Mouse (Mus musculus): ENCODE measurements at regions not wholly inside any gene's neighbourhood (a gene's known extent, or its start where the extent isn't known, plus 50 kb on each side); places are given as distances from the start of the nearest gene placed in this dataset.

DNA sequence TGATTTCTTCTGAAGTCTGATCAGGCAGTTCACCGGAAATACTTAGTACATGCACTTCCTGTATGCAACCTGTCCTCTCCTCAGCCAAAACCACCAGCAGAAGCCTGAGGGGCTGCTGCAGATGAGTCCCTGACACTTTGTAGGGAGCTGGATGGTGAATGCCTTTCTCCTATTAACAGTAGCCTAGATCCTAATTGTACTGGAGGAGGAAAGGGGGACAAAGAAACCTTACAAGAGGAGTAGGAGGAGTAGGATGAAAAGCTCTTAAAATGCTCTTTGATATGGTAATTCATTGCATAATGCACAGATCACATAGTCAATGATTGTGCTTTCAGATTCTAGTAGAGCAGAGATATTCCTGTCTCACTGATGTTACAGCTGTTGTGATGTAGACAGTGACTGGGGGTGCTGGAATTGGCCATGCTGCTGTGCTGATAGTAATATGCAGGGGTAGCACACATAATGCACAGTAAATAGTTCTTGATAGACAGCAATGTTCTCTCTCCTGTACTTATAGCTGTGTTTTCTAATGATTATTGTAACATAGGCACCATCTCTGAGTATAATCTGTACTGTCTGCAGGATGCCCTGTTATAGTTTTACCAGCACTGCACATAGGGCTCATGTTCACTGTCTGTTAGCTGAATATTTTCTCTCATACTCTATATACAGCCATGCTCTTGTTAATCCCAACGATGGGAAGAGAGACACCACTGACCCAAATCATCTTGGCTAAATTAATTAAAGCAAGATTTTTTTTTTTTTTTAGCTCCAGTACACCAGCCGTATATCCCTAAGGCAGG, 874.4 kb downstream of the Car8 start:
- Histone ChIP-seq H3K4me3 (no peak overlapping the region), H3K36me3 (no peaks in the 10 kb centered on the region), H3K27me3 (no peaks in the 10 kb centered on the region), H3K9me3 (no peaks in the 10 kb centered on the region), H3K27ac (no peak overlapping the region), H3K9ac (no peak overlapping the region), H3K4me1 (no peaks in the 10 kb centered on the region), H3K4me2 (replicated peaks) (no peak overlapping the region)
- 81% methylated on average over 3 of the region's 3 CpGs for WGBS
- no peak for ATAC-seq (ENCODE audit: insufficient number of reproducible peaks, insufficient read depth, low FRiP score, low TSS enrichment)

DNA sequence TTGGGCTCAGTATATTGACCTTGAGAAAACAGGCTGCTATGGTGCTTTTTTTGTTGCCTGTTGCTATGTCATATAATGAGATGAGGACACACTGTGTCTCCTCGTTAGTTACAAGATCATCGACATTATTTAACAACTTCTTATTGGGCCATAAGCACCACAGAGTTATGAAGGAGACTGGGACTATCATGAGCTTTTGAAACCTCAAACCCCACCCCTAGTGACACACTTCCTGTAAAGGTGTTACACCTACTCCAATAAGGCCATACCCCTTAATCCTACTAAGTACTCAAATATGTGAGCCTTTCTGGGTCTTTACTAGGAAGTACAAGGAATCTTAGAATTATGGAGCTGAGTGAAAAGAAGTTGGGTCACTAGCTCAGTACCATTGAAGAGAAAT, 875.3 kb downstream of the Car8 start:
- H3K9me3 ChIP-seq, result no peaks in the 10 kb centered on the region
- H3K4me2 ChIP-seq (replicated peaks), result no peak overlapping the region

DNA sequence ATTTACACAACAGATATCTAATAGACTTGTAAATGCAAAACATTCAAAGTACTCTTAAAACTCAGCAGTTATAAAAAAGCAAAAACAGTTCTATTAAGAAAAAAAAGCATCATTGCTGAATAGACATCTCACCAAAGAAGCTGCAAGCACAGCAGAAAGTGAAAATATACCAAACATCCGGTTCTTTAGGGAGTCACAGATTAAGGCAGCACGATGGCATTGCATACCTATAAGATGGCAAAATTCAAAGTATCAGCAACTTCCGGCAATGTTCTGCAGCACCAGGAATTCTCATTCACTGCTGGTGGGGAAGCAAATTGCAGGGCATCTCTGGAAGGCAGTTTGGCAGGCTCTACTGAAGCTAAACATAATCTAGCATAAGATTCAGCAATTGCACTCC, 882.6 kb downstream of the Car8 start:
- no peak for ATAC-seq (ENCODE audit: insufficient number of reproducible peaks, insufficient read depth, low FRiP score, low TSS enrichment)
- WGBS, result 87% methylated on average over 3 of the region's 3 CpGs
- no peak overlapping the region for H3K4me2 ChIP-seq (replicated peaks)
- no peaks in the 10 kb centered on the region for H3K27me3 ChIP-seq
- H3K4me1 ChIP-seq, result no peaks in the 10 kb centered on the region
- no peak overlapping the region for H3K27ac ChIP-seq
- no peak overlapping the region for H3K9ac ChIP-seq
- H3K9me3 ChIP-seq, result no peaks in the 10 kb centered on the region
- H3K4me3 ChIP-seq, result no peak overlapping the region
- no peaks in the 10 kb centered on the region for H3K36me3 ChIP-seq

More for the DNA sequence above, 875.3 kb downstream of the Car8 start:
- Histone ChIP-seq H3K4me3 (no peak overlapping the region), H3K36me3 (no peaks in the 10 kb centered on the region), H3K27ac (no peak overlapping the region), H3K27me3 (no peaks in the 10 kb centered on the region), H3K4me1 (no peaks in the 10 kb centered on the region), H3K9ac (no peak overlapping the region)
- WGBS, result 92% methylated on average over 2 of the region's 2 CpGs
- no peak for ATAC-seq (ENCODE audit: insufficient number of reproducible peaks, insufficient read depth, low FRiP score, low TSS enrichment)

- Histone ChIP-seq H3K27me3 (no peaks in the 10 kb centered on the region), H3K27ac (no peak overlapping the region), H3K9ac (no peak overlapping the region), H3K4me1 (no peaks in the 10 kb centered on the region), H3K4me3 (no peak overlapping the region), H3K36me3 (no peaks in the 10 kb centered on the region), H3K4me2 (replicated peaks) (no peak overlapping the region), H3K9me3 (no peaks in the 10 kb centered on the region)
- ATAC-seq (ENCODE audit: insufficient number of reproducible peaks, insufficient read depth, low FRiP score, low TSS enrichment), result no peak
- 82% methylated on average over 1 of the region's 1 CpGs for WGBS
These were observed 891.5 kb downstream of the Car8 start for GRCm38 (mm10) chr4:7347317-7347716.

DNA sequence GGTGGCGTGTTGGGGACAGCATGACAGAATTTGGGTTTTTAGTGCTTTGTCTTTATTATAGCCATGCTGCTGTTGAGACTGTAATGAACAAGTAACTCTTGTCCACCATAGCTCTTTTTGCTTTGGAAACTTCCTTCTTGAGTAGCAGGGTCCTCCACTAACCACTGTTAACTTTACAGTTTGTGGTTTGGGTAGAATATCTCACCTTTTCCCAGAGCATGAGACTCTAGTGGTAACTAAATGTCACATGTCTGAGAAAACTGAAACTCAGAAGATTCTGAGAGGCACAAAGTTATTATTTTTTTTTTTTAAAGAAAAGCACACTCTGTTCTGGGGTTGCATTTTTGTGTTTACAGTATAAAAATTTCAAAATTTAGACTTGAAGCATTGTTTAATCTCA, 897.7 kb downstream of the Car8 start:
- Histone ChIP-seq H3K4me3 (no peak overlapping the region), H3K9me3 (no peaks in the 10 kb centered on the region), H3K27me3 (no peaks in the 10 kb centered on the region), H3K4me1 (0 out of 2 replicates have a peak, but pooled peaks cover 4% of the 10 kb centered on the region), H3K4me2 (replicated peaks) (no peak overlapping the region), H3K9ac (no peak overlapping the region), H3K36me3 (no peaks in the 10 kb centered on the region), H3K27ac (no peak overlapping the region)
- no peak for ATAC-seq (ENCODE audit: insufficient number of reproducible peaks, insufficient read depth, low FRiP score, low TSS enrichment)
- 88% methylated on average over 1 of the region's 1 CpGs for WGBS

- Histone ChIP-seq H3K9me3 (no peaks in the 10 kb centered on the region), H3K27ac (no peak overlapping the region), H3K9ac (no peak overlapping the region), H3K4me1 (no peaks in the 10 kb centered on the region), H3K4me2 (replicated peaks) (no peak overlapping the region), H3K36me3 (no peaks in the 10 kb centered on the region), H3K4me3 (no peak overlapping the region), H3K27me3 (no peaks in the 10 kb centered on the region)
- ATAC-seq (ENCODE audit: insufficient number of reproducible peaks, insufficient read depth, low FRiP score, low TSS enrichment), result no peak
- WGBS, result 76% methylated on average over 4 of the region's 4 CpGs
These were observed 924.6 kb downstream of the Car8 start for GRCm38 (mm10) chr4:7314261-7314660.

- no peak overlapping the region for H3K9ac ChIP-seq
- no peak overlapping the region for H3K4me2 ChIP-seq (replicated peaks)
- H3K27me3 ChIP-seq, result no peaks in the 10 kb centered on the region
- no peak for ATAC-seq (ENCODE audit: insufficient number of reproducible peaks, insufficient read depth, low FRiP score, low TSS enrichment)
- no peaks in the 10 kb centered on the region for H3K4me1 ChIP-seq
- H3K36me3 ChIP-seq, result no peaks in the 10 kb centered on the region
- H3K9me3 ChIP-seq, result no peaks in the 10 kb centered on the region
- no peak overlapping the region for H3K4me3 ChIP-seq
- H3K27ac ChIP-seq, result no peak overlapping the region
- 59% methylated on average over 2 of the region's 2 CpGs for WGBS
These were observed 925.6 kb downstream of the Car8 start for GRCm38 (mm10) chr4:7313219-7313618.

GRCm38 (mm10) chr4:7312160-7312559, 926.7 kb downstream of the Car8 start:
- Histone ChIP-seq H3K27ac (no peak overlapping the region), H3K4me3 (no peak overlapping the region), H3K9ac (no peak overlapping the region), H3K4me2 (replicated peaks) (no peak overlapping the region), H3K27me3 (no peaks in the 10 kb centered on the region), H3K36me3 (no peaks in the 10 kb centered on the region), H3K9me3 (no peaks in the 10 kb centered on the region), H3K4me1 (no peaks in the 10 kb centered on the region)
- 83% methylated on average over 1 of the region's 1 CpGs for WGBS
- ATAC-seq (ENCODE audit: insufficient number of reproducible peaks, insufficient read depth, low FRiP score, low TSS enrichment), result no peak

DNA sequence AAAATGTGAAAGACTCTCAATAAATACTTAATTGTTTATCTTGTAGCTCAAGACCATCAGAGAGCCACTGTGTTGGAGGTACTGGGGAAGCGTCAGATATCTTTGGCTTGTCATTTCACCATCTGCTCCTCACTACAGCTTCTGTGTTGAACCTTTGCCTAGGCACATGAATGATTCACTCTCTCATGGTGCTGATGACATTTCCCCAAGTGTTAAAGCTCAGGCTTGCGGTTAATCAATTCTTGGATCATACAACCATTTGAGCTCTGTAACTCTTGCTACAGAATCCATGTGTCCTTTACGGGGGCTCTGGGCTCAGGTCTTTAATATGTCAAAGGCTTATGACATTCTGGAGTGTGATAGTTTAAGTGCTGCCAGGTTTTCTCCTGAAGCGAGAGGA, 969.8 kb downstream of the Car8 start:
- 87% methylated on average over 4 of the region's 4 CpGs for WGBS
- H3K9me3 ChIP-seq, result no peaks in the 10 kb centered on the region
- H3K27me3 ChIP-seq, result no peaks in the 10 kb centered on the region
- H3K36me3 ChIP-seq, result no peaks in the 10 kb centered on the region
- H3K27ac ChIP-seq, result no peak overlapping the region
- H3K4me2 ChIP-seq (replicated peaks), result no peak overlapping the region
- no peaks in the 10 kb centered on the region for H3K4me1 ChIP-seq
- no peak overlapping the region for H3K4me3 ChIP-seq
- no peak overlapping the region for H3K9ac ChIP-seq
- ATAC-seq (ENCODE audit: insufficient number of reproducible peaks, insufficient read depth, low FRiP score, low TSS enrichment), result no peak

GRCm38 (mm10) chr4:7256486-7256885, 982.4 kb downstream of the Car8 start:
- 21% methylated on average over 2 of the region's 2 CpGs for WGBS
- H3K27me3 ChIP-seq, result no peaks in the 10 kb centered on the region
- H3K4me3 ChIP-seq, result no peak overlapping the region
- H3K9me3 ChIP-seq, result no peaks in the 10 kb centered on the region
- no peaks in the 10 kb centered on the region for H3K36me3 ChIP-seq
- H3K27ac ChIP-seq, result no peak overlapping the region
- no peak overlapping the region for H3K4me2 ChIP-seq (replicated peaks)
- ATAC-seq (ENCODE audit: insufficient number of reproducible peaks, insufficient read depth, low FRiP score, low TSS enrichment), result no peak
- H3K4me1 ChIP-seq, result no peaks in the 10 kb centered on the region
- H3K9ac ChIP-seq, result no peak overlapping the region

DNA sequence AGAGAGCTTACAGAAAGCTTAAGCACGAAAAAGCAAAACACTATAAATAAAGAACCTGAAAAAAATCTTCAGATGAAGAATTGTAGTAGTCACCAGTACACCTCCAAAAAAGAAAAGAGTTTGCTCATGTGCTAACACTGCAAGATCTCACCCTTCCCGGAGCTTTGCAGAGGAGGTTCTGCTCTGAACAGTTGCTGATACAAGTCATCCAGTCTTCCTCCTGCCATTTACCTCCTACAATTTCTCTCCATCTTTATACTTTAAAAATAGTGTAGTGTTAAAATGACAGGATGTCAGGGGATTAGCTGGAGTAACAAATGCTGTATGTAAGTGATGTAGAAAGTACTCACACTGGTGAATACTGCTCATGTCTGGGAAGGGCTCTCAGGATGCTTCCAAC, 985.2 kb downstream of the Car8 start:
- H3K9me3 ChIP-seq, result no peaks in the 10 kb centered on the region
- no peaks in the 10 kb centered on the region for H3K36me3 ChIP-seq
- no peak overlapping the region for H3K9ac ChIP-seq
- WGBS, result 86% methylated on average over 2 of the region's 2 CpGs
- H3K4me1 ChIP-seq, result no peaks in the 10 kb centered on the region
- H3K4me3 ChIP-seq, result no peak overlapping the region
- H3K27me3 ChIP-seq, result no peaks in the 10 kb centered on the region
- ATAC-seq (ENCODE audit: insufficient number of reproducible peaks, insufficient read depth, low FRiP score, low TSS enrichment), result no peak
- no peak overlapping the region for H3K27ac ChIP-seq
- no peak overlapping the region for H3K4me2 ChIP-seq (replicated peaks)

DNA sequence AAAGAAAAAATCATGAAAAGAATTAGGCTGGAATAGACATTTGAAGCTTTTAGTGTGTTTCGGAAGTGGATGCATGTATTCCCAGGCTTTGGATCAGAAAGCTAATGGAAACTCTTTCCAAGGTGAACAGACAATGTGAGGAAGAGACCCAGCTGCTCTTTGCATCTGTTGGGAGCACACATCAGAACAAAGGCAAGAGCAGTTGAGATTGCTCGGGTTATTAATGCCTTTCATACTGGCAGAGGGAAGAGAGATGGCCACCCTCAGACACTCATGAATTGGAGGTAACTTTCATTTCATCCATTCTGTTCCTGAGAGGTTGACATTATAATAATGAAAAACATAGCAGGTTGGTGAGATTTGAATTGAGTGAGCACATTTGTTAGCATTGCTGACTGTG, 987.2 kb downstream of the Car8 start:
- Histone ChIP-seq H3K27ac (no peak overlapping the region), H3K9ac (no peak overlapping the region), H3K27me3 (no peaks in the 10 kb centered on the region), H3K9me3 (no peaks in the 10 kb centered on the region), H3K4me2 (replicated peaks) (no peak overlapping the region), H3K4me1 (no peaks in the 10 kb centered on the region), H3K36me3 (no peaks in the 10 kb centered on the region), H3K4me3 (no peak overlapping the region)
- 84% methylated on average over 2 of the region's 2 CpGs for WGBS
- ATAC-seq (ENCODE audit: insufficient number of reproducible peaks, insufficient read depth, low FRiP score, low TSS enrichment), result no peak

Data from embryonic facial prominence, embryonic 12.5 days (tissue).